Mouse (Mus musculus) MEL-GATA-1-ER (cell line): ENCODE data around the gene Coro7.

Source experiments
- DNase-seq: peaks from one replicate; pipeline ENCODE4 v3.0.0-alpha.2; 2012; ENCODE audit warnings: low read depth; ENCODE audit errors: extremely low read depth

Gene Coro7

GRCm38 (mm10) chr16:4649211-4649610, 30.4 kb downstream of the Coro7 start:
- DNase-seq, result no peak

GRCm38 (mm10) chr16:4648416-4649023, 31.1 kb downstream of the Coro7 start:
- DNase-seq, result no peak

- no peak for DNase-seq
These were observed 31.9 kb downstream of the Coro7 start for GRCm38 (mm10) chr16:4647651-4648141.

- no peak for DNase-seq
These were observed 32.7 kb downstream of the Coro7 start for GRCm38 (mm10) chr16:4646831-4647230.

- no peak for DNase-seq
These were observed 33.7 kb downstream of the Coro7 start for GRCm38 (mm10) chr16:4645867-4646266.

- DNase-seq, result no peak
These were observed 35.7 kb downstream of the Coro7 start for GRCm38 (mm10) chr16:4643670-4644419.

- DNase-seq, result no peak
These were observed 36.6 kb downstream of the Coro7 start for GRCm38 (mm10) chr16:4642937-4643336.

GRCm38 (mm10) chr16:4642190-4642589, 37.4 kb downstream of the Coro7 start:
- DNase-seq, result no peak

GRCm38 (mm10) chr16:4641119-4641838, 38.3 kb downstream of the Coro7 start:
- DNase-seq, result no peak

GRCm38 (mm10) chr16:4640267-4641005, 39.1 kb downstream of the Coro7 start:
- no peak for DNase-seq

- DNase-seq, result no peak
These were observed 39.7 kb downstream of the Coro7 start, which contains the start of the genes Vasn and Dnaja3 for GRCm38 (mm10) chr16:4639831-4640237. Vasn (plus strand) TSS chr16:4639941. Dnaja3 (plus strand) TSS chr16:4639989.

- no peak for DNase-seq
These were observed 40.6 kb downstream of the Coro7 start for GRCm38 (mm10) chr16:4638891-4639390.

- DNase-seq, result no peak
These were observed 43.8 kb downstream of the Coro7 start for GRCm38 (mm10) chr16:4635760-4636159.

GRCm38 (mm10) chr16:4634681-4635080, 44.9 kb downstream of the Coro7 start:
- DNase-seq, result no peak

GRCm38 (mm10) chr16:4633661-4634060, 45.9 kb downstream of the Coro7 start:
- no peak for DNase-seq

GRCm38 (mm10) chr16:4632050-4632449, 47.5 kb downstream of the Coro7 start:
- no peak for DNase-seq

GRCm38 (mm10) chr16:4629950-4630349, 49.6 kb downstream of the Coro7 start:
- no peak for DNase-seq

- DNase-seq, result no peak
These were observed 50.6 kb downstream of the Coro7 start for GRCm38 (mm10) chr16:4628898-4629419.

GRCm38 (mm10) chr16:4627105-4627504, 52.5 kb downstream of the Coro7 start:
- DNase-seq, result no peak

GRCm38 (mm10) chr16:4624481-4625110, 55.0 kb downstream of the Coro7 start, which contains the start of gene Pam16:
Pam16 (minus strand) TSS chr16:4624988.
- DNase-seq, result peak; percentile 55
